Mouse (Mus musculus): ENCODE measurements around the gene Gtsf1. TPM values are rescaled to one million over a fixed set of nuclear protein-coding genes. Genes with fewer than 3 reads are reported as not detected.

The Gtsf1 gene
- polyA plus RNA-seq, 1 experiment, result not detected

DNA sequence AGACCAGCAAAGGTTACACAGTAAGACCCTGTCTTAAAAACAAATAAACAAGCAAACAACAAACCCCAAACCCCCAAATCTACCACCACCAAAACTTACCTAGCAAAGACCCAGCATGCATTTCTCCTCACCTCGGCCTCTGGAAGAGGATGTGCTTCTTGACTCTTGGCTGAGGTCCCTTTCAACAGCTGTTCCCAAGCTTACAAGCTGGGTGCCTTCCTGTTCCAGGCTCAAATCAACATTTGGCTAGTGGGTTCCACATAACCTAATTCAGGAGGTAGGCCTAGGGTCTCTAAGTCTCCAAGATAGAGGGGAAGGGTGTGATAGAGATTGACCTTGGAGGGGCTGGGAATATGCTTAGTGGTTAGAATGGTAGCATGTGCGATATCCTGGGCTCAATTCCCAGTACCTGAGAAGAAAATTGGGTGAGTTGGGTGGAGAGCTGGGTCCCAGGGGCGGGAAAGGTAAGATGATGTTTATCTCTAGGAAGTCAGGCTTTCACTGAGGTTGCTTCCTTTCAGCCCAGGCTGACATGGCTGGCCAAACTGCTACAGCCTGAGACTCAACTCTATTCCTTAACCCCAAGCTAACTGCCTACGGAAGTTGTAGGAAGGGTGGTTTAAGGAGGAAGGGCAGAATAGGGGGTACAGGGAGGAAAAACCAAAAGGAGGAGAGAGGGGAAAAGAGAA, 55.0 kb downstream of the Gtsf1 start:
- TF ChIP-seq CTCF (IDR thresholded peaks at IDR 0.05; ENCODE audit: borderline replicate concordance, extremely low read depth, insufficient read depth, insufficient read length), result no peak
- no peak for TF ChIP-seq POLR2A (IDR thresholded peaks at IDR 0.05; ENCODE audit: borderline replicate concordance, extremely low read depth, insufficient read depth, insufficient read length, poor library complexity, severe bottlenecking)
- no peak for DNase-seq (ENCODE audit: low read depth)

DNA sequence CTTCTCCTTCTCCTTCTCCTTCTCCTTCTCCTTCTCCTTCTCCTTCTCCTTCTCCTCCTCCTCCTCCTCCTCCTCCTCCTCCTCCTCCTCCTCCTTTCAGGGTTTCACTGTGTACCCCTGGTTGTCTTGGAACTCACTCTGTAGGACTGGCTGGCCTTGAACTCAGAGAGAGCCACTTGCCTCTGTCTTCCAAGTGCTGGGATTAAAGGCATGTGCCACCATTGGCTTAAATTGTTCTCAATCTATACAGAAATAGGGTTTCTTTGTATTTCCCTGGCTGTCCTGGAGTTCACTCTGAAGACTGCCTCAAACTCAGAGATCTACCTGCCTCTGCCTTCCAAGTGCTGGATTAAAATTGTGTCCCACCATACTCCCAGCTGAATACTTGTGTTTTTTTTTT, 57.8 kb downstream of the Gtsf1 start:
- TF ChIP-seq CTCF (IDR thresholded peaks at IDR 0.05; ENCODE audit: borderline replicate concordance, extremely low read depth, insufficient read depth, insufficient read length), result no peak
- no peak for TF ChIP-seq POLR2A (IDR thresholded peaks at IDR 0.05; ENCODE audit: borderline replicate concordance, extremely low read depth, insufficient read depth, insufficient read length, poor library complexity, severe bottlenecking)

DNA sequence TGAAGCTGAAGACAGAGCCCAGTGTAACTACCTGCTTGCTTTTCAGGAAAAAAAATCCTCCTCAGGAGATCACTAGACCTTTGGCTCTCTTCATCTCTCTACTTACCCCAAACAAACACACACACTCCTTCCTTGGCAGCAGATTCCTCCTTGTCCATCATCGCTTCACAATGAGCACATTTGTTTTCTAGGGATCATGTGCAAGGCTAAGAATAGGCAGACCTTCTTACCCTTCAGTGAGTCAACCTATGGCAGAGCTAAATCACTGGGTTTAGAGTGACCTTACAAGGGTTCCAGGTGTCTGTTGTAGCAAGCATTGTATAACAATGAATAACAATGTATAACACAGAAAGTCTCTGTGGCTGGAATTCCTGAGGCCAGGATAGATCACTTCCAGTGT, 58.5 kb downstream of the Gtsf1 start:
- TF ChIP-seq CTCF (IDR thresholded peaks at IDR 0.05; ENCODE audit: borderline replicate concordance, extremely low read depth, insufficient read depth, insufficient read length), result no peak
- TF ChIP-seq POLR2A (IDR thresholded peaks at IDR 0.05; ENCODE audit: borderline replicate concordance, extremely low read depth, insufficient read depth, insufficient read length, poor library complexity, severe bottlenecking), result no peak
- no peak for DNase-seq (ENCODE audit: low read depth)

More for the DNA sequence above, 57.8 kb downstream of the Gtsf1 start:
- no peak for DNase-seq (ENCODE audit: low read depth)

DNA sequence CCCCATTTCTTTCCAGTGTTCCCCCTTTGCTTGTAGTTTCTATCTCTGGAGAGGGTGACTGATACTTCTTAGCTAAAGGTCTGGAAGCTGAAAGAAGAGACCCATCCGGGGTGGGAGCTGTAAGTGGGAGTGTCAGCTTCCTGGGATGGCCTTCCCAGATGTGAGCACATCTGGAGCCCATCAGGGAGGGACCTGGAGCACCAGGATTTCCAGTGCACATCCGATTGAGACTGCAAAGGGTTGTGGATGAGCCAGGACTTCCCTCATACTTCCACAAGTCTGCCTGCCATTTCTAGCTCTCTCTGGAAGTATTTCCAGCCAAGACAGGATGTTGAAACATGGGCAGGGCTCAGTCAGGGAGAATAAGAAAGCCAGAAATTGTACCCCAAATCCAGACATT, 59.1 kb downstream of the Gtsf1 start:
- no peak for TF ChIP-seq CTCF (IDR thresholded peaks at IDR 0.05; ENCODE audit: borderline replicate concordance, extremely low read depth, insufficient read depth, insufficient read length)
- TF ChIP-seq POLR2A (IDR thresholded peaks at IDR 0.05; ENCODE audit: borderline replicate concordance, extremely low read depth, insufficient read depth, insufficient read length, poor library complexity, severe bottlenecking), result no peak
- DNase-seq (ENCODE audit: low read depth), result no peak

DNA sequence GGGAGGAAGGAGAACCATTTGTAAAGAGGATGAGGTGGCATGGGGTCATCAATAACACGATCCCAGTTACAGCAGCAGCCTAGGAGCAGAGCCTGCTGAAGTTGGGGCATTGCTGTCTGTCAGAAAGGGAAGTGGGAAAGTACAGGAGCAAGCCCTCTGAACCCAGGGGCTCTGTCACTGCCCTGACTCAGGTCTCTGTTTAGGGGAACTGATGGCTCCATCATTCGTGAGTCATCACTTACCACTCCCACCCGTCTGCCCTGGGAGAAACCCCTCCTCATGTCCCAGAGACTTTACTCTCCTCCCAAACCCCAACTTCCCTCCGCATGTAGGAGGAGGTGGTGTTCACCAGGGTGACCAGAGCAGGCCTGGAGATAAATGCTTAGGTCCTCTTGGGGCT, 59.8 kb downstream of the Gtsf1 start:
- no peak for TF ChIP-seq CTCF (IDR thresholded peaks at IDR 0.05; ENCODE audit: borderline replicate concordance, extremely low read depth, insufficient read depth, insufficient read length)
- no peak for TF ChIP-seq POLR2A (IDR thresholded peaks at IDR 0.05; ENCODE audit: borderline replicate concordance, extremely low read depth, insufficient read depth, insufficient read length, poor library complexity, severe bottlenecking)
- DNase-seq (ENCODE audit: low read depth), result no peak

DNA sequence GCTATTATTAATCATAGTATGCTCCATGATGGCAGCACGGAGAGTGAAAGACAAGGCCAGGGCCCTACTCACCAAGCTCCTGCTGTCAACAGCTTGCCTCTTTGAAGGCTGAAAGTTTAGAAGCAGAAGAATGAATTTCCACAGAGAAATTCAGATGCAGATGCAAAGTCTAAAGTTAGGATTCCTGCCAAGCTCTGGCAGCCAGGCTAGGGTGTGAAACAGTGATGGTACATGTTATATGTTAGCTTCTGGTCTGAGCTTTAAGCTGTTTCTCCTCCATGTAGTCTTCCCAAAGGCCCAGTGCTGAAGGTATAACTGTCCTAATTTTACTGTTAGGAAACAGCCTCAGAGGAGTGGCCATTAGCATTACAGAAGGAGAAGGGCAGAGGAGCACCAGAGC, 61.1 kb downstream of the Gtsf1 start:
- TF ChIP-seq CTCF (IDR thresholded peaks at IDR 0.05; ENCODE audit: borderline replicate concordance, extremely low read depth, insufficient read depth, insufficient read length) (no peak), POLR2A (IDR thresholded peaks at IDR 0.05; ENCODE audit: borderline replicate concordance, extremely low read depth, insufficient read depth, insufficient read length, poor library complexity, severe bottlenecking) (no peak)
- no peak for DNase-seq (ENCODE audit: low read depth)

DNA sequence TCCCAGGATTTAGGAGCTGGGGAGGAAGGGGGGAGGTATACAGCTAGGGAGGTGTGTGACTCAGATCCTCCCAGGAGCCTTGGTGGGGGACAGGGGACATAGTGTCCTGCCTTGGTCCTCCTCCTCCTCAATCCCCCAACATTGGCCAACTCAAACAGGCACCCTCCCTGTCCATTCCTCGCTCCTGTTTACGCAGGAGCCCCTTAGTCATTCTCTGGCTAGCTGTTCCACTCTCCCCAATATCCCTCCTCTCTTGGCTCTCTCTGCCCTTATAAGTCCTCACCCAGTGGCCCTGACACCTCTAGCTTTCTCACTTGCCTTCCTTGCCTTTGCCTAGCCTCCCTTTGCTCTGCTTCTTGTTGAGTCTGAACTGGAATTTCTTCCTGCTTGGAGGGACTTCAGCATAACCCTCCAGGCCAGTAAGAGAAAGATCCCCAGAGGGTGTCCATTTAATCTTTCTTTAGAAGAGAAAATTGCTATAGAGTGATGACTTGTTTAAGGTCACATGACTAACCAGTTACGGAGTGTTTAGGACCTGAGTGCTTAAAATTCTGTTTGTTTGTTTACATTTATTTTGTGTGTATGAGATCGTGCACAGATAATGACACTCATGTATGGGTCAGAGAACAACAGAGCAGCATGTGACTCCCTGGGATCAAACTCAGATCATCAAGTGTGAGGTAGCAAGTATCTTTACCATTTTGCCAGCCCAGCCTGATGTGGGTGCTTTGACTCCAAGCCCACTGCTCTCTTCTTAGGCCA, 61.9 kb downstream of the Gtsf1 start:
- no peak for TF ChIP-seq POLR2A (IDR thresholded peaks at IDR 0.05; ENCODE audit: borderline replicate concordance, extremely low read depth, insufficient read depth, insufficient read length, poor library complexity, severe bottlenecking)
- no peak for TF ChIP-seq CTCF (IDR thresholded peaks at IDR 0.05; ENCODE audit: borderline replicate concordance, extremely low read depth, insufficient read depth, insufficient read length)
- DNase-seq (ENCODE audit: low read depth), result no peak

DNA sequence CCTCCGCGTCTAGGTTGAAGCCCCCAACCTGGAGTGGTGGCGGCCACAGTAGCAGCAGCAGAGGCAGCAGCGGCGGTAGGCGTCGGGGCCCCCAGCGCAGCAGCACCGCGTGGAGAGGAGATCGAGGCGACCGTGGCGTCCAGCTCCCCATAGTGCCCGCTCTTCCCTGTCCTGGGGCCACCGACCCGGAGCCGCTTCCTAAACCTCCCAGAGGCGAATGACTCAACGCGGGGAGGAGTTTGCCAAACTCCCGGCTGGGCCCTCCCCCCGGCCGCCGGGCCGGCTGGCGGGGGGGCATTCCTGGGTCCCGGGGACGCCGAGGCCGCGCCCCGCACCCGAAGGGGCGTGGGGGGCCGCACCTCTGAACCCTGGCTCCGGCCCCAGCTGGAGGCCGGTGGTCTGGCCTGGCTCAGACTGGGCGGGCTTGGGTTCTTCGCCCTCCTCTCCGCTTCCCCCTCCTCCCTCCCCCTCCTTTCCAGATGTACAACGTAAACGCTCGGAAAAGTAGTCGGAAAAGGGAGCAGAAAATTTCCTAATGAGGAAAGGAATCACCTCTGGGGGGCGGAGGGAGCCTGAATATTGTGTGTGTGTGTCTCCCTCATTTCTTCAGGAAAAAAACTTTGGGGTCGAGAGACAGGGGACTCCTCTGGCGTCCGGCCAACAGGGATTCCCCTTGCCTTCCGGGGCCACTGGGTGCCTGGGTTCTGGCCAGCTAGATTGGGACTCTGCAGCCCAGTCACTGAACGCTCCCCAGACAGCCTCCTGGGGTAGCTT, 63.7 kb downstream of the Gtsf1 start, which contains the start of gene Itga5:
Itga5 (minus strand) TSS at position 388 of the 774 bp plus-strand sequence.
- DNase-seq (ENCODE audit: low read depth), result peak; percentile 42
- TF ChIP-seq CTCF (IDR thresholded peaks at IDR 0.05; ENCODE audit: borderline replicate concordance, extremely low read depth, insufficient read depth, insufficient read length), result no peak
- no peak for TF ChIP-seq POLR2A (IDR thresholded peaks at IDR 0.05; ENCODE audit: borderline replicate concordance, extremely low read depth, insufficient read depth, insufficient read length, poor library complexity, severe bottlenecking)

DNA sequence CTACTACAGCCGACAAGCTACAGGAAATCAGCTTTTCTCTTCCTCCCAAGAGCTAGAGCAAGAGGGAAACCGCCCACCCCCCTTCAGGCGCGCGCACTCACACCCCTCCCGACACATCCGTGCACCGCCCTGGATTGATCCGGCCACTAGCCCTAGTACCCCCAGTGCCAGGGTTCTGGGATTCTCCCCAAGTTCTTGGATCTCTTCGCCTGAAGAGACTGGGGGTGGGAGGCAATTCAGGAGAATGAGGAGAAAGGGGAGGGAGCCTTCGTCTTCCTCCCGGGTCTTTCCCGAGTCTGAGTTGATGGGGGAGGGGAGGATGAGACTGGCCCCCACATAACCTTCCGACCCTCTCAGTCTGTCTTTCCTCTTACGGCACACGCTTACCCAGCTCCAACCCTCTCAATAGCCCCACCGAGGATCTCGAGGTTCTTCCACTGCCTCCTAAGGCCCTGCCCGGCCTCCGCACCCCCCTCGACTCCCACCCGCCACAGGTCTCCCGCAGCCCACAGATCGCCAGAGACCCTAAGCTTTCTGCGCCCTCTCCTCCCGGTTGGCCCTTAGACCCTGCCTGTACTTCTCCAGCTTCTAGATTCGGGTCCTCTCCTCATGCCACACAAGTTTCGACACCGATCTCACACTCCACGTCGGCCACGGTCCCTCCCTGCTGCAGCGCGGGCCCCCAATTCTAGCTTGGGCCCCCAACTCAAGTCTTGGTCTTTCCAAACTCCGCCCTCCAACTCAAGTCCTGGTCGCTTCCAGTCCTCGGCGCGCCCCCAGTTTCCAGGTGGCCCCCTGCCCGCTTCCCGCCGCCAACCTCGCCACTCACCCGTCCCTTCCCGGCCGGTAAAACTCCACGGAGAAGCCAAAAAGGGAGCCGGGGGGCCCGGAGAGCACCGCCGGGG, 64.5 kb downstream of the Gtsf1 start:
- peak; percentile 52 for DNase-seq (ENCODE audit: low read depth)
- no peak for TF ChIP-seq POLR2A (IDR thresholded peaks at IDR 0.05; ENCODE audit: borderline replicate concordance, extremely low read depth, insufficient read depth, insufficient read length, poor library complexity, severe bottlenecking)
- TF ChIP-seq CTCF (IDR thresholded peaks at IDR 0.05; ENCODE audit: borderline replicate concordance, extremely low read depth, insufficient read depth, insufficient read length), result no peak

DNA sequence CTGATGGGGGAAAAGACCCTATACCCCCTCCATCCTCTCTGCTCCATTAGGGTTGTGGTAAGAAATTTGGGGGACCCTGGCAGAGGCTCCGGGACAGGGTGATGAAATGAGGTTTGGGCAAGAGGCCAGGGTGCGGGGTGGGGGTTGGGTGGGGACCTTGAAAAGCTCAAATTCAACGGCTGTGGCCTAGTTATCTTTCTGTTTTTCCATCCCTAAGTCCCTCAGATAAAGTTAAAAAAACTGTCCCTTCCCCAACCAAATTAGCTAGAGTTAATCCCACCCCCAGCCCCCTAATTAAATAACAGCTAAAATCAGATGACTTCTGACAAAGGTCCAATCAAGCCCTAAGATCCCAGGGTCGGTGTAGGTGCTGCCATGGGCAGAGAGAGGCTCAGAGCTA, 65.5 kb downstream of the Gtsf1 start:
- no peak for DNase-seq (ENCODE audit: low read depth)
- TF ChIP-seq CTCF (IDR thresholded peaks at IDR 0.05; ENCODE audit: borderline replicate concordance, extremely low read depth, insufficient read depth, insufficient read length) (no peak), POLR2A (IDR thresholded peaks at IDR 0.05; ENCODE audit: borderline replicate concordance, extremely low read depth, insufficient read depth, insufficient read length, poor library complexity, severe bottlenecking) (no peak)

Measured in brain, embryonic 14.5 days (tissue).